Mouse (Mus musculus) spleen, postnatal 36 days (tissue): ENCODE results near the gene Hoxd13.

Experiments
- DNase-seq, 2 experiments: peaks; one replicate each; pipeline ENCODE4 v3.0.0; 2022; ENCODE audit warnings: low spot score in 2 of 2, mixed read lengths in 1 of 2

Hoxd13 gene

DNA sequence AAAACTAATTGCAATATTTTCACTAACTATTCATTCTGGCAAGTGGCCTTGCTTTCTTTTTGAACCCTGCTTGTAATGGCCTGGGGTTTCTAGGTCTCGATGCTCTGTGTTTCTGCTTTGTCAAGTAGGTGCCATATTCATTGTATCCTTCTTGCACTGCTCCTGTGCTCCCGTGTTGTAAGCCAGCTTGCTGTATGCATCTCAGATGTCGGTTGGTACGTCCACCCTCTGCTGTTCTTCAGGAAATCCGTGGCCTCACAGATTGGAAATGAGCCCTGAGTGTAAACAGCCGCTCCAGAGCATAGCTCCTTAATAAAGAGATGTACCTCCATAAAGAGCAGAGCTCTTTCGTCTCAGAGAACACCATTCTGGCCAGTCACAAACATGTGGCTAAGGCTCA lies 39.5 kb downstream of the Hoxd13 start:
- DNase-seq: no peak

DNA sequence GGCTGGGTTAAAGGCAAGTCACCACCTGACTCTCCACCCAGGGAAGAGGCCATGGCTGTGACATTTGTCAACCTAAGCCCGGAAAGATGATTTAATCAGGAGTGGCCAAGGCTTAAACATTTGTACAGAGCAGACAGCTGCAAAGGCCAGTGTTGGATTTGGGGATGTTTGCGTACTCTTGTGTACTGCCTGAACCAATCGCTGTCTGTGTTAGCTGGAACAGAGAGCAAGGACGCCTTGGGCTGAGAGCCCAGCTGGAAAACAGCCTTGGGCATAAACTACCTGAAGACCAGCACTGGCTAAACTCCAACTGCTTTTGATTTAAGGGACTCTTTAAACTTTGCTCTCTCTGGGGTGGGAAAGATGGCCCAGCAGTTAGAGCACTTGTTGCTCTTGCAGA lies 40.6 kb downstream of the Hoxd13 start:
- no peak for DNase-seq

GRCm38 (mm10) chr2:74709465-74710419 lies 41.6 kb downstream of the Hoxd13 start:
- no peak for DNase-seq

DNA sequence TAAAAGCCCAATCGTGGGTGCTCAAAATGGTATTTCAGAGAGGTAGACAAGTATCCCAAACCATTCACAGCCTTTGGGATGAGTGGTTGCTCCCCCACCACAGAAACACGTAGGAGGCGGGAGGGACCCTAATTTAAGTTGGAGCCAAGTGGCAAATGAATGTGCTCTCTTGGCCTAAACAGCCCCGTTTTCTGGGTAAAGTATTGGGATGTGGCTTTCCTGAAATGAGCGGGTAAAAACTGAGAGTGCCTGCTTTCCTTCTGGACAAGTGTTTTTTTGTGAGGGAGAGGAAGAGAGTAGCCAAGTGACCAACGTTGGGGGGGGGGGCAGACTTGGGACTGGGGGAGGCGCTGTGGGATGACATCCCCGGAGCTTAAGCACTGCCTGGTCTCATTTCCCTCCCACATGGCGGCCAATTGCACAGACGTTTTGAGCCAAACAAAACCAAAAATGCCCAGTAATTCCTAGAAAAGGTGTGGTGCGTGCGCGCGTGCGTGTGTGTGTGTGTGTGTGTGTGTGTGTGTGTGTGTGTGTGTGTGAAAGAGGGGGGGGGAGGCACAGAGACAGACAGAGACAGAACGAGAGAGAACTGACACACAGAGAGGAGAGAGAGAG lies 42.9 kb downstream of the Hoxd13 start:
- no peak for DNase-seq

GRCm38 (mm10) chr2:74711721-74712621 lies 43.9 kb downstream of the Hoxd13 start, which contains the start of the genes Hoxd3 and Hoxd4:
Hoxd3 (plus strand) TSS chr2:74711927.
Hoxd4 (plus strand) TSS chr2:74711929.
- no peak for DNase-seq

DNA sequence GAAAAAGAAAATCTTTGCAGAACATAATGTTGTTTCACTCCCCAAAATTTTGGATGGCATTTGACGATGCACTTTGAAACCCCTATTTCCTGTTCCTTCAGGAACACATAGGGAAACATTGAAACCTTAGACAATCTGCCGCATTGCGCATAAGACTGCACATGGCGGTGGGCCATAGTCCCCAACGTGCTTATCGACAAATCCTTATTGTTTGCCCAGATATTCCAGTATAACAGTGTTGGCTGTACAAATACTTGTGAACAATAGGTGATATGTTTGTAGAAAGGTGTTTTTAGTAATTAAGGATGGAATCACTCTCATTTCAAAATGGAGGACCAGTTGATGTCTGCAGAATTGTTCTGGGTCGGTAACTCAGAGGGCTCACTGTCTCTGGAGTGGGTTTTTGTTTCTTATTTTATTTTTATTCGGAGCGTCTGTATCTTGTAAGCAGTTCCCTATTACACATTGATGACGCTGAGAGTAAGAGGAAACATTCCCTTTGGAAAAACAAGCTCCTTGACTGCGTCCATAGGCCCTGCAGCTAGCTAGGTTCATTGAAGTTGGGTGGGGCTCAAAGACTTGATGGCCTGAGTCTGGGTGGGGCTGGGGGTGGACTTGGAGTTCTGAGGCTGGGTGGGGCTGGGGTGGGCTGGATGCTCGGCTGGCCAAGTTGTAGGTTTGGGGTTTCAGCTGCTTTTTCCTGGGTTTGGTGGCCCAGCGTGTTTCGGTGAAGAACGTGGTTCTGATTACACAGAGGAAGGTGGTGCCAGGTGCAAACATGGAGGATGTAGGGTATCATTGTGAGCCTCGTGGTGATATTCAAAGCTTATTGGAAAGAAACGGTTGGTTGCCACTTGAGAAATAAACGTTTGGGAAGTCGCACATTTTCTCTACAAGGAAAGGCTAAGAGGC lies 45.4 kb downstream of the Hoxd13 start:
- DNase-seq: no peak

GRCm38 (mm10) chr2:74714156-74714789 lies 46.2 kb downstream of the Hoxd13 start:
- DNase-seq: no peak

DNA sequence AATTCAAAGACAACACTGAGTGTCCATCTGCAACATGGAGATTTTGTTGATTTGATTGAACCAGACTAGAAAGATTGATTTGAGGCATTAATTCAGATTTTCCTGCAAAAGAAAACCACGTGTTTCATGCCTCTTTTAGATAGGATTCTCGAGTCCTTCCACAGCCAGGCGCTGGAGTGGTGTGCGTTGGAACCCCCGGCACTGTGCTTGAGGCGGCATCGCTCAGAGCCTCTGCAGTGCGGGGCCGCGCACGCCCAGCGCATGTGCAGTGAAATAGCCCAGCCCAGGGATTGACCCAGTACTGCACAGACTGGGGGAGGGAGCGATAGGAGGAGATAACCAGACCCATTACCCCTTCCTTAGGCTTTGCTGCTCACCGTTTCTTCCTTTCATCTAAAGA lies 46.8 kb downstream of the Hoxd13 start:
- DNase-seq: no peak

DNA sequence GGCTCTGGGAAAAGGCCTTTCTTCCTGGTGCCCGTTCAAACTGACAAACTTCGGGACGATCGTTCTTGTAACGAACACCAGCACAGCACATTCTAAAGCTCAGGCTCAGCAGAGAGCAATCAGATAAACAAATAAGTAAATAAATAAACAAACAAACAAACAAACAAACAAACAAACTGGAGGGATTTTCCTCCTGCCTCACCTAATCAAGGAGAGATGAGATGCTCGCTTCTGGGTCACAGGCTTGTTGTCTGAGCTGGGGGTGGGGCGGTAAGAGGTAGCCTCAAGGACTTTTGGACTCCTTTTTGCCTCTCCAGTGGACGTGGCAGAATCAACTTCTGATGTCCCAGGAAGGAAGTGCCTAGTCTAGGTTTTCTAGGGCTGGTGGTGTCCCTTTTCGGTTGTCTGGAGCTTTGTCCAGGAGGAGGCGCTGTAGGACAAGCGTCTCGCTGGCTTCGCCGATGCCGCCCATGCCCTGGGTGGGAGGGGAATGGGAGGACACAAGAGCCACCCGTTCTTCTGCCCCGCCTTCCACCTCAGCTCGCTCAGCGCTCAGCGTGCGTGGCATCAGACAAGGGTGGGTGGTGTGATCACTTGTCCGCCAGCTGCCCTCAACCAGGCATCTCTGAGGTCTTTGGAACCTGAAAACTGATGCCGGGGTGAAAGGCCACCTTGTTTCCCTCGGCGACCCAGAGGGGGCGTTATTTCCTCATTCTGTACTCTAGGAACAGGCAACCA lies 47.6 kb downstream of the Hoxd13 start:
- DNase-seq: peak; percentile 32 to 43

- no peak for DNase-seq
Observed at GRCm38 (mm10) chr2:74720384-74720783, 52.3 kb downstream of the Hoxd13 start.

DNA sequence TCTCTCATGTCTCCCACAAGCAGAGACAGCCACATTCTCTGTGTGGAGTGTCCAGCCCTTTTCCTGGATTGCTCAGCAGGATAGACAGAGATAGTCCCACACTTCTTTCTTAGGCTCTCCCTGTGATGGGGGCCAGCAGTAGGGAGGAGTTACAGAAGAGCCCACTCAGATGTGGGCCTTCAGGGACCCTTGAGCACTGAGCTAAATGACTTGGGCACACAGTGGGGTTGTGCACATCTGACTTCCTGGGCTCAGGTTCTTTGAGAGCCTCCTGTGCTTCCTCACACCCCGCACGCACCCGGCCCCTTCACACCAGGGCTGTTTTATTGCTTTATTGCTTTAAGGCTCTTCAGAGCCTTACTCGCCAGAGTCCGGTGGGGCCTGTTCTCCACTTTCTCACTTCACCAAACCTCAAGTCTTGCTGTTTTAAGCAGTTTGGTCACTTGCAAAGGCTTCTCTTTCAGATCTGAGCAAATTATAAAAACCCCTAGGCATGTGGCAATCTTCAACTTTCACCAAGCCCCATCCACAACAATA lies 52.9 kb downstream of the Hoxd13 start:
- DNase-seq: no peak
